19 mouse cellular contexts compared by ENCODE assay signal in the genomic region with DNA sequence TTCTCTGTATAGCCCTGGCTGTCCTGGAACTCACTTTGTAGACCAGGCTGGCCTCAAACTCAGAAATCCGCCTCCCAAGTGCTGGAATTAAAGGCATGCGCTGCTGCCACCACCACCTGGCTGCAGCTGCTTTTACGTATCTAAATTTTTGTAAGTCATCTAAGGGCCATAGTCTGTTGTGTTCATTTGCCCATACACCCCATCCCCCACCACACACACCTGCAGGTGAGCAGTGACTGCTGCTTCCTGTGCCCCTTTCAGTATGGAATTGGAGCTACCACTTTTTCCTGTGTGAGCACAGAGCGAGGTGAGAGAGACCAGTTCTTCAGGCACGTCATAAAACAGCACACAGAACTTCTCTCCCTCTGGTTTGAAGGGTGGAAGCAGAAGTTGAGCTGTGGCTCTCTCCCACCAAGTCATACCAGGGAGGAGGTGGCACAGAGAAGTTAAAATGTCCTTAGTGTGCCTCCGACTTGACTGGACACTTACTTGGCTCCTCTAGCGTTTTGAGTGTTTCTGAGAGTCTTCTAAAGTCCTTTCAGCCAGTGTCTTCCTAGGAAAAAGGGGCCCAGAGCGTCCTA. TPM values are rescaled to one million over a fixed set of nuclear protein-coding genes. Genes with fewer than 3 reads are reported as not detected.
DNase-seq lines count a peak whose midpoint lies in the region; ATAC-seq and TF ChIP-seq lines count a peak whose summit lies in the region.
"Had no signal": no experiment of that assay in that cellular context is flagged by ENCODE, and none has a peak within 500 bp of the region (broad histone marks: within the 10 kb centered on the region; RNA-seq: fewer than 3 reads in every experiment).

No protein-coding gene starts in this region.

- no peak for TF ChIP-seq POLR2A in kidney, adult 2 months (IDR thresholded peaks at IDR 0.05; ENCODE audit: low read depth, low read length)

- no peak overlapping the region for H3K4me3 ChIP-seq in kidney, adult 2 months (ENCODE audit: insufficient read depth, low read depth, low read length)
- H3K4me3 ChIP-seq in stomach, embryonic 15.5 days (replicated peaks), result no peak overlapping the region
- H3K4me3 ChIP-seq in layer of hippocampus, adult 2 months, result no peak overlapping the region
- H3K4me3 ChIP-seq: embryonic facial prominence, embryonic 12.5 days; forebrain, embryonic 10.5 days; heart, adult 2 months; liver, embryonic 15.5 days; midbrain, embryonic 13.5 days; neural tube, embryonic 12.5 days had no signal

- H3K27ac ChIP-seq in kidney, adult 2 months (ENCODE audit: insufficient read depth, low read depth, low read length), result 0 out of 2 replicates have a peak overlapping the region, but pooled peaks have one; percentile 28
- peak overlapping the region; percentile 41; the same call in 1 of the 2 replicates for H3K27ac ChIP-seq in stomach, embryonic 15.5 days
- no peak overlapping the region for H3K27ac ChIP-seq in layer of hippocampus, adult 2 months
- H3K27ac ChIP-seq: embryonic facial prominence, embryonic 12.5 days; heart, adult 2 months; liver, embryonic 15.5 days; midbrain, embryonic 13.5 days; neural tube, embryonic 12.5 days had no signal

- WGBS in kidney, adult 2 months, result 81% methylated on average over 8 of the region's 8 CpGs
- WGBS in stomach, embryonic 15.5 days, result 74% methylated on average over 8 of the region's 8 CpGs

- H3K4me2 ChIP-seq in stomach, embryonic 15.5 days, result no peak overlapping the region
- H3K4me2 ChIP-seq: embryonic facial prominence, embryonic 12.5 days; liver, embryonic 15.5 days; midbrain, embryonic 13.5 days; neural tube, embryonic 12.5 days had no signal

- intact Hi-C loops in left cerebral cortex, postnatal 4 days (cut with DNase I), result no loop called here

- no peaks in the 10 kb centered on the region for H3K36me3 ChIP-seq in kidney, adult 2 months (ENCODE audit: control insufficient read depth, insufficient read depth, low read length)
- H3K36me3 ChIP-seq in stomach, embryonic 15.5 days, result no peaks in the 10 kb centered on the region
- H3K36me3 ChIP-seq: embryonic facial prominence, embryonic 12.5 days; forebrain, embryonic 10.5 days; liver, embryonic 15.5 days; midbrain, embryonic 13.5 days; neural tube, embryonic 12.5 days had no signal

- H3K27me3 ChIP-seq in kidney, adult 2 months (replicated peaks; ENCODE audit: control insufficient read depth, insufficient read depth, low read length), result no peaks in the 10 kb centered on the region
- no peaks in the 10 kb centered on the region for H3K27me3 ChIP-seq in stomach, embryonic 15.5 days (replicated peaks)
- H3K27me3 ChIP-seq: embryonic facial prominence, embryonic 12.5 days; liver, embryonic 15.5 days; midbrain, embryonic 13.5 days; neural tube, embryonic 12.5 days had no signal

- no peaks in the 10 kb centered on the region for H3K9me3 ChIP-seq in stomach, embryonic 15.5 days
- H3K9me3 ChIP-seq: embryonic facial prominence, embryonic 12.5 days; forebrain, embryonic 10.5 days; liver, embryonic 15.5 days; midbrain, embryonic 13.5 days; neural tube, embryonic 12.5 days had no signal

- no peak overlapping the region for H3K9ac ChIP-seq in stomach, embryonic 15.5 days
- H3K9ac ChIP-seq: embryonic facial prominence, embryonic 12.5 days; liver, embryonic 15.5 days; midbrain, embryonic 13.5 days; neural tube, embryonic 12.5 days had no signal

- TF ChIP-seq CTCF in kidney, adult 2 months (conservative IDR thresholded peaks at IDR 0.05; ENCODE audit: insufficient read depth, insufficient read length, low read depth, low read length), result no peak
- no peak for TF ChIP-seq CTCF in layer of hippocampus, adult 2 months (conservative IDR thresholded peaks at IDR 0.05)

- no peak for DNase-seq in kidney, adult 2 months
- no peak for DNase-seq in kidney, postnatal 4 days
- peak; percentile 30 for DNase-seq in A20 (ENCODE audit: low read depth, low spot score)
- DNase-seq in urinary bladder, postnatal 36 days (ENCODE audit: low spot score in 2 of 2), result no peak
- DNase-seq in left cerebral cortex, postnatal 4 days, result no peak
- DNase-seq in layer of hippocampus, adult 2 months (ENCODE audit: low spot score in 2 of 2), result no peak
- DNase-seq: cerebellum, postnatal 10 days; heart, adult 2 months; kidney, postnatal 36 days; retina, postnatal 1 day had no signal

- ATAC-seq in granulocyte monocyte progenitor cell, adult 5-6 weeks (replicated peaks; ENCODE audit: poor library complexity, severe bottlenecking), result peak; percentile 37
- no peak for ATAC-seq in stomach, embryonic 15.5 days (ENCODE audit: insufficient read depth, low FRiP score, low read depth)
- ATAC-seq: CD4-positive, CD25-positive, alpha-beta regulatory T cell, adult 4 months; hindbrain, embryonic 16.5 days; midbrain, embryonic 13.5 days had no signal

- H3K4me1 ChIP-seq in kidney, adult 2 months (ENCODE audit: control insufficient read depth, insufficient read depth, low read length), result no peaks in the 10 kb centered on the region
- H3K4me1 ChIP-seq in stomach, embryonic 15.5 days, result peaks cover 6% of the 10 kb centered on the region
- H3K4me1 ChIP-seq: neural tube, embryonic 12.5 days had no signal

RNA-seq across cellular contexts. Expression of a gene that starts 36.4 kb away (rescaled TPM):
- polyA plus RNA-seq in kidney, adult 2 months (2012; rRNA removed), result 63.7 and 70.5 TPM in 2 replicates
- 26.9 TPM in 2 replicates for total RNA-seq in granulocyte monocyte progenitor cell, adult 5-6 weeks (2014; fragmentation: Nextera tagmentation)
- 13.0 and 13.1 TPM in 2 replicates for total RNA-seq in granulocyte monocyte progenitor cell, adult 5-6 weeks (2017)
- 26.9 and 28.9 TPM in 2 replicates for polyA plus RNA-seq in stomach, embryonic 15.5 days (2015; fragmentation: Nextera tagmentation; extraction: Ambion mirVana)
- 10 to 100 TPM; 19.5 to 21.4 TPM for total RNA-seq in left cerebral cortex, postnatal 4 days (2021)
- total RNA-seq in layer of hippocampus, adult 2 months (2021), result 10 to 100 TPM; 49.2 to 53.1 TPM
